Mouse (Mus musculus): ENCODE results near the gene Dmwd.

Dmwd gene

GRCm38 (mm10) chr7:19093537-19094385, 17.7 kb downstream of the Dmwd start:
- in situ Hi-C loops (cut with MboI; ENCODE audit: unreplicated experiment in 2 of 2) = loop anchor here (5.0 kb wide), 2 partner anchors 86 to 196 kb away; no protein-coding TSS in a partner anchor

- in situ Hi-C loops (cut with MboI; ENCODE audit: unreplicated experiment in 2 of 2) = loop anchor here (5.0 kb wide), 2 partner anchors 87 to 197 kb away; no protein-coding TSS in a partner anchor
Measured at GRCm38 (mm10) chr7:19094471-19094825, 18.4 kb downstream of the Dmwd start, which contains the start of gene Six5. Gene Six5, plus strand, starts transcription at chr7:19094594.

- in situ Hi-C loops (cut with MboI; ENCODE audit: unreplicated experiment in 2 of 2) = loop anchor here (5.0 kb wide), 2 partner anchors 88 to 198 kb away; no protein-coding TSS in a partner anchor
Measured at GRCm38 (mm10) chr7:19094826-19095750, 19.1 kb downstream of the Dmwd start.

DNA sequence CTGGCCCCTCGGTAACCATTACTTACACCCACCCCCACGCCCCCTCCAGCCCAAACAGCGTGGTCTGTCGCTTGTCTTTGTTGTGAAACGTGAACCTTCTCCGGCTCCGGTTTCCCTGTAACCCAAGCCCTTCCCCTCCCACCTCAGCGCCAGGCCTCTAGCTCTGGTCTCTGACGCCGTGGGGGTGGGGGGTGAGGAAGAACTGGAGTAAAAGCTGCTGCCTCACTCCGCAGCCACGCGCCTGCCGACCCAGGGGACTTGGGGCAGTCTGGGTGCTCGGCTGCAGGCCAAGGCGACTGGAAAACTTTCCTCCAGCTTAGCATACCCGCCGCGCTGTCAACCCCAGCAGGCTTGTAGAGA, 19.7 kb downstream of the Dmwd start:
- in situ Hi-C loops (cut with MboI; ENCODE audit: unreplicated experiment in 2 of 2) = no loop called here

- in situ Hi-C loops (cut with MboI; ENCODE audit: unreplicated experiment in 2 of 2) = no loop called here
Measured at GRCm38 (mm10) chr7:19096421-19096976, 20.5 kb downstream of the Dmwd start.

DNA sequence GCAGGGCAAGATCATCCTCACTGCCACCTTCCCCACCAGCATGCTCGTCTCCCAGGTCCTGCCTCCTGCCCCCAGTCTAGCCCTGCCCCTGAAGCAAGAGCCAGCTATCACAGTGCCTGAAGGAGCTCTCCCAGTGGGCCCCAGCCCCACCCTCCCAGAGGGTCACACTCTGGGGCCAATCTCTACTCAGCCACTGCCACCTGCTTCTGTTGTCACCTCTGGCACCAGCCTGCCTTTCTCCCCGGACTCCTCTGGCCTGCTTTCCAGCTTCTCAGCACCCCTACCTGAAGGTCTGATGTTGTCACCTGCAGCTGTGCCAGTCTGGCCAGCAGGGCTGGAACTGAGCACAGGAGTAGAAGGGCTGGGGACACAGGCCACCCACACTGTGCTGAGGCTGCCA, 21.2 kb downstream of the Dmwd start:
- in situ Hi-C loops (cut with MboI; ENCODE audit: unreplicated experiment in 2 of 2) = no loop called here

DNA sequence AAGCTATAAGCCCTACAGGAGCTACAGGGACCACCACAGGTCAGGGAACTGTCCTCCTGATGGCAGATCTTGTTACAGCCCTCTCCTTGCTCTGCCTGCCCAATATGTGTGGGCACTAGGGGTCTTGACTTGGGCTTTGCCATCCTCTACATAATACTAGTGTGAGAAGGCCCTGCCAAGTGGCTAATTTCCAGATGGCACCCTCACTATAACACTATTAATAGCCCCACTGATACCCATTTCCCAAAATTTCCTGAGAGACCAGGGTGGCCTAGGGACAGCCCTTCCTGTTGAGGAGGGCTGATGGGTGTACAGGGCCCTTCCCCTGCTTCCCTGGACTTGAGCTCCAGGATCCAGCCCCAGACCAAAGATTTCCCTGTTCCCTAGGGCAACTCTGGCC, 21.8 kb downstream of the Dmwd start:
- in situ Hi-C loops (cut with MboI; ENCODE audit: unreplicated experiment in 2 of 2) = no loop called here

GRCm38 (mm10) chr7:19098811-19099210, 22.8 kb downstream of the Dmwd start:
- in situ Hi-C loops (cut with MboI; ENCODE audit: unreplicated experiment in 2 of 2) = no loop called here

DNA sequence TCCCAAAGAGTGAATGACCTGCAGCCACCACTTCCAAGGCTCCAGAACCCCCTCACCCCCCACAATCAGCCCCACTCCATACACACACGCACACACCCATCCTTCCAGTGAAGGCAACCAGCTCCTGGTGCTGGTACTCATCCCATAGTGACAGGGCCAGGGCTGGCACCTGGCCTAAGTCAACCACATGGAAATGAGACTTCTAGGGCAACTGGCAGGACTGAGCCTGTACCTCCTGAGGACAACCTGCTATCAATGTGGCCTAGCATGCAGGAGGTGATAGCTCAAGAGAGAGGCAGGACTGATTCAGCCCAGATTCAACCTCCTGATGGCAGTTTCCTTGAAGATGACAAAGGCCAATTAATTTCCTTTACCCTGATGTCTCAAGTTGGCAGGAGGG, 24.3 kb downstream of the Dmwd start:
- in situ Hi-C loops (cut with MboI; ENCODE audit: unreplicated experiment in 2 of 2) = no loop called here

DNA sequence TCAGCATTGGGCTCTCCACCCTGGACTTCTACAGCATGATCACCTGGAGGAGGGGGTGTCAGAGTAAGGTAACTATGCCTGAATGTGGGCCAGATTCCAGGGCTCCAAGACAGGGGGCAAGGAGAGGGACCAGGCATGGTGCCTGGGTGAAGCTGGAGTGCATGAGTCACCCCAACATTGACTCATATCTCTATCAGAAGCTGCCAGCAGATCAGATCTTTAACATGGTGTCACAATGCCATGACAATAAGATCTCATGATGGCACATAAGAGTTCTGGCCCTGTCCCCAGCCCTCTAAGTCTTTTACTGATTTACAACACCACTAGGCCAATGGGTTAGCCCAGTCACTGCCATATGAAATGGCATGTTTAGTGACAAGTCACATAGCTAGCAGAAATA, 27.7 kb downstream of the Dmwd start:
- in situ Hi-C loops (cut with MboI; ENCODE audit: unreplicated experiment in 2 of 2) = no loop called here

DNA sequence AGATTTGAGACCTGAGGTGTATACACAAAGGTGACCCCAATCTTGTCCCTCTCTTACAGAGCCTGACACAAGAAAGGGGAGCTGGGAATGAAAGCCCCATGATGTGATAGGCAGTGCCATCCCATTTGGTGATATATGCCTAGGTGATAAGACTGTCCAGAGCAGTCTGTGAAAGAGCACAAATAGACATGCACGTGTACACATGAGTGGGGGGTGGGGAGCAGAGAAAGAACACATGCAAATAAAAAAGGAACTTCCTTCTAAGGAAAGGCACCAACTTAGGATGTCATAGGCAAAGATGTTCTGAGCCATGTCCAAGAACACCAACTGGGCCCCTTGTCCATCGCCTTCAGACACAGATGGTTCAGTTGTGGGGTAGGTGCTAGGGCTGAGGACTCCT, 28.5 kb downstream of the Dmwd start:
- in situ Hi-C loops (cut with MboI; ENCODE audit: unreplicated experiment in 2 of 2) = no loop called here

- in situ Hi-C loops (cut with MboI; ENCODE audit: unreplicated experiment in 2 of 2) = no loop called here
Measured at GRCm38 (mm10) chr7:19107436-19107835, 31.4 kb downstream of the Dmwd start.

DNA sequence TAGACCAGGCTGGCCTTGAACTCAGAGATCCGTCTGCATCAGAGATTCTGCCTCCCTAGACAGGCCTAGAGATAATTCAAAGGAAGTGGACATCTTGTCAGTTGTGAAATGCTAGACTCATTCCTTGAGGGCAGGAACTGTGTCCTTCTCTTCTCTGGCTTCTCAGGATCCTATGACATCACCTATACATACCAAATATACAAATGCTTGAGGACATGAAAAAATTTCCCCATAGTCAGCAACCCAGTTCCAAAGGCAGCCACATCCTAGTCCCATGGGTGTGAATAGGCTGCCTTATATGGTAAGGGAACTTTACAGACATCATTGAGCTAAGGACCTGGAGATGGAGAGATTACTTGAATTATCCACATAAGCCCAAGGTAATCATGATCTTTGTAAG, 33.5 kb downstream of the Dmwd start:
- in situ Hi-C loops (cut with MboI; ENCODE audit: unreplicated experiment in 2 of 2) = no loop called here

DNA sequence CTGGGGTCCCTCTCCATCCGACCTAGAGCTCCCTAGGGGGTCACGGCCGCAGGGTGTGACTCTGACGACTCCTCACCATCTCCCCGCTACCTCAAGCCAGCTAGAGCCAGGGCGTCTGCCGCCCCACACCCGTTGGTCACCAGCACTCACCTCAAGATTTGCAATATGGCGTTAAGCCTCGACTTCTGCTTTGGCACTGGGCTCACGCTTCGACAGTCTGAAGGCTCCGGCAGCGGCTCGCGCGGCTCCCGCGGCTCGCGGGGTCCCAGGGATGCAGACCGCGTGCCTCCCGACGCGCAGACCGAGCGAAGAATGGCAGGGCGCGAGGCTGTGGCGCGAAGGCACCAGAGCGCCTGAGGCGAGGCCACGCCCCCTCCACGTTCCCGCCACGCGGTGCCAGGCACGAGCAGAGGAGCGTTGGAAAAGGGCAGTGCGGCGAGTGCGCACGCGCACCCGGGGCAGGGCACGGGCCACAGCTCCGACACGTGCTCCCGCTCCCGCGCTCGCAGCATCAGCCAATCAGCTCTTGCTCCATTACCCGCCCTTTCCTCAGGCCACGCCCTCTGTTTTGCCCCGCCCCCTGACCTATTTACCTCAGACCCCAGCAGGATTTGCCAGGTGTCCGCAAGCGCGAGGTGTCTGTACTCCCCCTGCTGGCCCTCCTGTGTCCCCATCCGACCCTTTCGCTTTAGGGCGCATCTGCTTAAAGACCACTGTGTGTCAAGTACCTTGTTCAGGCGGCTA, 42.2 kb downstream of the Dmwd start, which contains the start of gene Gm4969:
Gene Gm4969, minus strand, starts transcription at position 341 of the 744 bp plus-strand sequence.
- in situ Hi-C loops (cut with MboI; ENCODE audit: unreplicated experiment in 2 of 2) = no loop called here

GRCm38 (mm10) chr7:19119083-19119482, 43.1 kb downstream of the Dmwd start:
- in situ Hi-C loops (cut with MboI; ENCODE audit: unreplicated experiment in 2 of 2) = no loop called here

- in situ Hi-C loops (cut with MboI; ENCODE audit: unreplicated experiment in 2 of 2) = no loop called here
Measured at GRCm38 (mm10) chr7:19119631-19120429, 43.8 kb downstream of the Dmwd start, which contains the start of gene Fbxo46. Gene Fbxo46, plus strand, starts transcription at chr7:19119859.

GRCm38 (mm10) chr7:19121686-19122085, 45.7 kb downstream of the Dmwd start:
- in situ Hi-C loops (cut with MboI; ENCODE audit: unreplicated experiment in 2 of 2) = no loop called here

DNA sequence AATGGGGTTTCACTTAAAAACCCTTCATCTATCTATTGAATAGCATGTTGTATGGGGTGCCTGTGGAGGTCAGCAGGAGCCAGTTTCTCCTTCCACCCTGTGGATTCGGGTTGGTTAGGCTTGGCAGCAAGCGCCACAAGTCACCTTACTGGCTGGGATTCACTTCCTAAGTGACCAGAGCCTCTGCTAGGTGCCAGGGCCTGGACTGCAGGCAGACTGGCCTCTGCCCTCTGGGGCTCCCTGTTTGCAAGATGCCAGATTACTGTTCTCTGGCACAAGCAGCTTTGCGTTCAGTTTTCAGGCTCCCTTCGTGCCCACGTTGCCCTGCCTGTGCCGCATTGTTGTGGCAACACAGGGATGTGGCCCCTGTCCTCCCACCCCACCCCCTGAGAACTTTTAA, 48.7 kb downstream of the Dmwd start:
- in situ Hi-C loops (cut with MboI; ENCODE audit: unreplicated experiment in 2 of 2) = no loop called here

- in situ Hi-C loops (cut with MboI; ENCODE audit: unreplicated experiment in 2 of 2) = no loop called here
Measured at GRCm38 (mm10) chr7:19127744-19128143, 51.7 kb downstream of the Dmwd start.

Measured in v-Abl transformed pro-B cells (cell line).